Mouse (Mus musculus): ENCODE data around the gene Ipcef1. TPM values are rescaled to one million over a fixed set of nuclear protein-coding genes. Genes with fewer than 3 reads are reported as not detected.

Ipcef1 gene
- 0.08 TPM in 1 of 2 replicates, not detected in the other for total RNA-seq (2014; rRNA removed; ENCODE audit: low replicate concordance)
- polyA plus RNA-seq (2015; fragmentation: Nextera tagmentation; extraction: Ambion mirVana), result 0.01 and 0.11 TPM in 2 replicates

DNA sequence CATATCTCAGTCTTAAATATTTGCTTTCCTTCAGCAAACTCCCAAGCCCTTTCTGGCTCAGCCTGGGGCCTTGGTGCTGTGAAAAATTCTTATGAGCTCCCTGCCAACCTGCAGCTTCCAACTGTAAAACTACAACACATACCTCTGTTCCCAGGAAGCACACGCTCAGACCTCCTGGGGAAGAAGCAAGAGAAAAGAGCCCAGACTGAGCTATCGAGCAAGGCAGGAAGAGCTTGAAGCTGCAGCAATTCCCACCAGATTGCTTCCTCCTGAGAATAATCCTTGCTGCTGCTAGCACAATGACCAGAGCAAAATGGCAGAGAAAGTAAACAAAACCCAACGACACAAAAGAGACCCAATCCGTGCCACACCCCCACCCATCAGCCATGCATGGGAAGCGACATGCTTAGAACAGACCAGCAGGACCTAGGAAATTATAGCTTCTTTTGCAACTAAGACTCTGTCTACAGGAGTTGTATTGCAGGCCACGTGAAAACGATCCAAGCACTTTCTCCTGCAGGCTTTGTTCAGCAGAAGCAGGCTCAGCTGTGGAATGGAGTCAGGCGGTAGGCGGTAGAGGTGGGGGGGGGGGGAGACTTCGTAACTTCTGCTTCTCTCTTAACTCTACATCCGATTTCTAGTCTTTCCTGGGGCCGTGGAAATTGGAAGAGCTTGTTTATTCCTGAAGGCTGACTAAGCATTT lies at the start of gene Ipcef1:
Ipcef1 (minus strand) TSS at position 164 of the 703 bp plus-strand sequence.
- Histone ChIP-seq H3K9me3 (replicated peaks; ENCODE audit: control insufficient read depth, low read length) (no peaks in the 10 kb centered on the region; the same call in 1 of the 2 replicates), H3K4me3 (ENCODE audit: low read depth, low read length) (no peak within 1 kb of the TSS), H3K4me2 (ENCODE audit: low read depth, low read length) (peak within 1 kb of the TSS; percentile 9; the same call in 1 of the 2 replicates), H3K9ac (replicated peaks; ENCODE audit: low read depth, low read length) (no peak within 1 kb of the TSS), H3K27me3 (ENCODE audit: control insufficient read depth, insufficient read depth, low read length) (no peaks in the 10 kb centered on the region), H3K36me3 (replicated peaks; ENCODE audit: control insufficient read depth, insufficient read depth, low read length) (no peaks in the 10 kb centered on the region), H3K27ac (ENCODE audit: low read depth) (no peak within 1 kb of the TSS; the same call in 1 of the 2 replicates), H3K4me1 (ENCODE audit: control insufficient read depth, insufficient read depth) (0 out of 2 replicates have a peak, but pooled peaks cover 4% of the 10 kb centered on the region)
- no peak for DNase-seq (ENCODE audit: low spot score)
- no peak for ATAC-seq (ENCODE audit: insufficient read depth, low read depth)
- TF ChIP-seq CTCF (IDR thresholded peaks at IDR 0.05; ENCODE audit: low read depth), result no peak
- TF ChIP-seq EP300 (IDR thresholded peaks at IDR 0.05; ENCODE audit: low read depth), result no peak
- WGBS, result 37% methylated on average over 12 of the region's 12 CpGs

DNA sequence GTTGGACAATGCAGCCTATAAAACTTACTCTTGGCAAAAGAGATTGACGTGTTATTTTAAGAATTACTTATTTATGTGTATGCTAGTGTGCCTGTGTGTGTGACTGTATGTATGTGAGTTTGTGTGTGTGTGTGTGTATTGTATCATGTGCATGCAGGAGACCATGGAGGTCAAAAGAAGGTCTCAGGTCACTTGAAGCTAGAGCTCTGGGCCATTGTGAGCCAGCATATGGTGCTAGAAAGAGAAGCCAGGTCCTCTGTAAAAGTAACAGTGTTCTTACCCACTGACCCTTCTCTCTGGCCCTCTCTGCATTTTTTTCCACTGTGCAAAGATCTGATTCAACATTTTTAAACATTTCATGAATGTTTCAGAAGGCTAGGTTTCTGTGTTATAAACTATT lies 25.7 kb upstream of the Ipcef1 start:
- 74% methylated on average over 1 of the region's 1 CpGs for WGBS
- no peak overlapping the region for H3K9ac ChIP-seq (replicated peaks; ENCODE audit: low read depth, low read length)
- no peak for TF ChIP-seq EP300 (IDR thresholded peaks at IDR 0.05; ENCODE audit: low read depth)
- TF ChIP-seq CTCF (IDR thresholded peaks at IDR 0.05; ENCODE audit: low read depth), result no peak
- ATAC-seq (ENCODE audit: insufficient read depth, low read depth) (no peak), DNase-seq (ENCODE audit: low spot score) (no peak)
- no peak overlapping the region for H3K4me3 ChIP-seq (ENCODE audit: low read depth, low read length)
- no peaks in the 10 kb centered on the region for H3K36me3 ChIP-seq (replicated peaks; ENCODE audit: control insufficient read depth, insufficient read depth, low read length)
- no peaks in the 10 kb centered on the region for H3K4me1 ChIP-seq (ENCODE audit: control insufficient read depth, insufficient read depth)
- no peak overlapping the region for H3K27ac ChIP-seq (ENCODE audit: low read depth)
- no peak overlapping the region for H3K4me2 ChIP-seq (ENCODE audit: low read depth, low read length)
- no peaks in the 10 kb centered on the region for H3K27me3 ChIP-seq (ENCODE audit: control insufficient read depth, insufficient read depth, low read length)
- no peaks in the 10 kb centered on the region for H3K9me3 ChIP-seq (replicated peaks; ENCODE audit: control insufficient read depth, low read length)

DNA sequence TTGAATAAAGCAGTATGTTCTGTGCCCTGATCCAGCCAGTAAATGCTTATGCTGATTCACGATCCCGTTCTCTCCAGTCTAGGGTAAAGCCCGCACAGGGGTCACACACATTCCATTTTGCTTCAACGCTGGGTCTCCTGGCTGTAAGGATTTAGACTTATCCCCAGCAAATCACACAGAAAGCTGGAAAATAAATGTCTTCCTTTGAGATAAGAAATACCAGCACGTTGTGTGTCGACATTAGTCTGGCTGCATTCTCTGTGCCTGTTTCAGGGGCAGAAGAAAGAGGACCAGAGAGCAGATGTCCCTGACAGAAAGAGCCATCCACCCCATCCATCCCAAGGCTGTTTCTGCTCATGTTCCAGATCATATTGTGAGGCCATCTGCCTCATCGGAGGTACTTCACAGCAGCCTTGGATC lies 25.1 kb upstream of the Ipcef1 start:
- no peaks in the 10 kb centered on the region for H3K27me3 ChIP-seq (ENCODE audit: control insufficient read depth, insufficient read depth, low read length)
- ATAC-seq (ENCODE audit: insufficient read depth, low read depth) (no peak), DNase-seq (ENCODE audit: low spot score) (no peak)
- no peak for TF ChIP-seq EP300 (IDR thresholded peaks at IDR 0.05; ENCODE audit: low read depth)
- no peak for TF ChIP-seq CTCF (IDR thresholded peaks at IDR 0.05; ENCODE audit: low read depth)
- H3K27ac ChIP-seq (ENCODE audit: low read depth), result no peak overlapping the region
- H3K9ac ChIP-seq (replicated peaks; ENCODE audit: low read depth, low read length), result no peak overlapping the region
- no peaks in the 10 kb centered on the region for H3K4me1 ChIP-seq (ENCODE audit: control insufficient read depth, insufficient read depth)
- no peak overlapping the region for H3K4me2 ChIP-seq (ENCODE audit: low read depth, low read length)
- H3K4me3 ChIP-seq (ENCODE audit: low read depth, low read length), result no peak overlapping the region
- 55% methylated on average over 7 of the region's 7 CpGs for WGBS
- H3K36me3 ChIP-seq (replicated peaks; ENCODE audit: control insufficient read depth, insufficient read depth, low read length), result no peaks in the 10 kb centered on the region
- no peaks in the 10 kb centered on the region for H3K9me3 ChIP-seq (replicated peaks; ENCODE audit: control insufficient read depth, low read length)

DNA sequence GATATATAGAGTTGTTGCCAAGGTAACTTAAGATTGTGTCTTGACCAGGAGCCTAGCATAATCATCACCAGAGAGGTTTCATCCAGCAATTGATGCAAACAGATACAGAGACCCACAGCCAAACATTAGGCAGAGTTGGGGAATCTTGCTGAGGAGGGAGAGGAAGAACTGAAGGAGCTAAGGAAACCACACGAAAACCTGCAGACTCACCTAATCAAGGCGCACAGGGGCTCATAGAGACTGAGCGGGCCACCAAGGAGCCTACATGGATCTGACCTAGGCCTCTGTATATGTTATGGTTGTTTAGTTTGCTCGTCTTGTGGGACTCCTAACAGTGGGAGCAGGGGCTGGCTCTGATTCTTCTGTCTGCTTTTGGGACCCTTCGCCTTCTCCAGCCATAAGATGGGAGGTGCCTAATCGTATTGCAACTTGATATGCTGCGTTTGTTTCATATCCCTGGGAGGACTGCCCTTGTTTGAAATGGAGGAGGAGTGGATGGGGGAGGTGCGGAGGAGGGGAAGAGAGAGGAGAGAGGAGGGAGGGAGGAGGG lies 24.5 kb upstream of the Ipcef1 start:
- no peak for ATAC-seq (ENCODE audit: insufficient read depth, low read depth)
- no peaks in the 10 kb centered on the region for H3K4me1 ChIP-seq (ENCODE audit: control insufficient read depth, insufficient read depth)
- no peak overlapping the region for H3K9ac ChIP-seq (replicated peaks; ENCODE audit: low read depth, low read length)
- H3K27ac ChIP-seq (ENCODE audit: low read depth), result no peak overlapping the region
- no peaks in the 10 kb centered on the region for H3K9me3 ChIP-seq (replicated peaks; ENCODE audit: control insufficient read depth, low read length)
- no peak overlapping the region for H3K4me2 ChIP-seq (ENCODE audit: low read depth, low read length)
- no peaks in the 10 kb centered on the region for H3K27me3 ChIP-seq (ENCODE audit: control insufficient read depth, insufficient read depth, low read length)
- no peak for TF ChIP-seq CTCF (IDR thresholded peaks at IDR 0.05; ENCODE audit: low read depth)
- no peak for TF ChIP-seq EP300 (IDR thresholded peaks at IDR 0.05; ENCODE audit: low read depth)
- no peaks in the 10 kb centered on the region for H3K36me3 ChIP-seq (replicated peaks; ENCODE audit: control insufficient read depth, insufficient read depth, low read length)
- no peak overlapping the region for H3K4me3 ChIP-seq (ENCODE audit: low read depth, low read length)
- 49% methylated on average over 7 of the region's 8 CpGs for WGBS
- DNase-seq (ENCODE audit: low spot score), result no peak

DNA sequence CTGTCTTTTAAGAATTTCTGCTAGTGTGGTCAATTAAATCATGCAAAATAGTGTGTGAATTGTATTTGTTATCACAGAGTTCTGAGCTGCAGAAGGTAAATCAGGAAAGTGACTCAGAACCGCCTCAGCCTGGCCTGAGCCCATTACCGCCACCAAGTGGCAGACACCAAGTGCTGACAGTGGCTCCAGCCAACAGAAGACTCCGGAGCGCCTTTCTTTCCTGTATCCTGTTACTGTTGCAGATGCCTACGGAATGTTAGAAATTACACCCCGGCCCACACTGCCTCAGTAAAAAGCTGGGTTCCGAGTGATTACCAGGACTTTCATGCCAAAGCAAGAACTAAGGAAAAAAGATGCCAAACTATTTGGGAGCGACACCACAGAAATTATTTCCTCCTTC lies 23.9 kb upstream of the Ipcef1 start:
- Histone ChIP-seq H3K9me3 (replicated peaks; ENCODE audit: control insufficient read depth, low read length) (no peaks in the 10 kb centered on the region), H3K4me1 (ENCODE audit: control insufficient read depth, insufficient read depth) (no peaks in the 10 kb centered on the region), H3K27ac (ENCODE audit: low read depth) (no peak overlapping the region), H3K9ac (replicated peaks; ENCODE audit: low read depth, low read length) (no peak overlapping the region), H3K36me3 (replicated peaks; ENCODE audit: control insufficient read depth, insufficient read depth, low read length) (no peaks in the 10 kb centered on the region), H3K27me3 (ENCODE audit: control insufficient read depth, insufficient read depth, low read length) (no peaks in the 10 kb centered on the region), H3K4me2 (ENCODE audit: low read depth, low read length) (peak overlapping the region; percentile 36; the same call in 1 of the 2 replicates), H3K4me3 (ENCODE audit: low read depth, low read length) (no peak overlapping the region)
- DNase-seq (ENCODE audit: low spot score), result peak; percentile 82
- TF ChIP-seq CTCF (IDR thresholded peaks at IDR 0.05; ENCODE audit: low read depth), result peak; percentile 85
- TF ChIP-seq EP300 (IDR thresholded peaks at IDR 0.05; ENCODE audit: low read depth), result no peak
- peak; percentile 83; the same call in 1 of the 2 replicates for ATAC-seq (ENCODE audit: insufficient read depth, low read depth)
- WGBS, result 10% methylated on average over 8 of the region's 8 CpGs
